Mouse (Mus musculus) layer of hippocampus, adult 9-10 months (tissue): ENCODE measurements around the gene Cdkn1b.
A peak's percentile ranks its signal among the peaks of the same experiment; 100 is the strongest.

Experiments
- DNase-seq: peaks from one replicate; pipeline ENCODE4 v3.0.0; 2022; ENCODE audit warnings: low spot score

Gene Cdkn1b

DNA sequence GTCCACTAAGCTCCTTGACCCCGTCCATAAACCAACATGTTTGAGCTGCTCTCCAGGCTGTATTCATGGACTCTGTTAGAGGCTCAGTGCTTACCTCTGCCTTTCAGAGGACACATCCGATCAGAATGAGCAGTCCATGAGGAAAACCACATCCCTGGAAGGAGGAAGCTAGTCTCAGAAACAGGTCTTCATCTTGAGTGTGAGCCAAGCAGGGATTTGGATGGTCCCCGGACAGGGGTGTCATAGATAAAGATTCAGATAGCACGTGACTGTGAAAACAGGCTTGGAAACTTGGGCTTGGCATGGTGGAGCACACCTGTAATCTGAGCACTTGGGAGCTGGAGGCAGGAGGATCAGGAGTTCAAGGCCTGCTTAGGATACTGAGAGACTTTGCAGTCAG lies 9.7 kb downstream of the Cdkn1b start:
- DNase-seq: no peak

DNA sequence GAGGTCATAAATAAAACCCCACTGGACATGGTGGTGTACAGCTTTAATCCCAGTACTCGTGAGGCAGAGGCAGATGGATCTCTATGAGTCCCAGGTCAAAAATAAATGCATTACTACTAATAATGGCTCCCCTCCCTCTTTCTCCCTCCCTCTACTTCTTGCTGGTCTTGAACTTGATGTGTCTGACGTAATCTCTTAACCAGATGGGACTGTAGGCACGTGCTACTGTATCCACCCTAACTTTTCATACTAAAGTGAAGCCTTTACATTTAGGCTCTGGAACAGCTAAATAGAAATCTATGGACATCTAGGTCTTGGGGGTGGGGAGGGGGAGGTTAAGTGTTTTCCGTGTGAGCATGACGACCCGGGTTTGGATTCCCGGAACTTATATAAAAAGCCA lies 10.2 kb downstream of the Cdkn1b start:
- DNase-seq: no peak

GRCm38 (mm10) chr6:134931146-134931545 lies 10.9 kb downstream of the Cdkn1b start:
- no peak for DNase-seq

GRCm38 (mm10) chr6:134932486-134933206 lies 12.4 kb downstream of the Cdkn1b start:
- no peak for DNase-seq

GRCm38 (mm10) chr6:134933207-134933558 lies 13.0 kb downstream of the Cdkn1b start:
- no peak for DNase-seq

DNA sequence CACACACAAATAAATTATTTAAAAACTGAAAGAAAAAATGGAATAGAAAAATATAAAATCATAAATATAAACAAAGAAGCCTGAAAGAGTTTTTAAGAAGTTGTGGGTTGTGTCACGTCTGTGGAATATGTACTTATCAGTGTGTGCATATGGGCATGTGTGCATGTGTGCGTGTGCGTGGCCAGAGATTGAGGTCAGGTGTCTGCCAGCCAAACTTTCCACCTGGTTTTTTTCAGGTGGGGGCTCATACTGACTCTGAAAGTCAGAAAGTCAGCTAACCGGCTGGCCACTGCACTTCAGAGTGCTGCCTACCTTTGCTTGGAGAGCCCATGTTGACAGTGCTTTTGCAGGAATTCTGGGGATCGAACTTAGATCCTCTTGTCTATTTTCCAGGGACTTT lies 14.1 kb downstream of the Cdkn1b start:
- no peak for DNase-seq

DNA sequence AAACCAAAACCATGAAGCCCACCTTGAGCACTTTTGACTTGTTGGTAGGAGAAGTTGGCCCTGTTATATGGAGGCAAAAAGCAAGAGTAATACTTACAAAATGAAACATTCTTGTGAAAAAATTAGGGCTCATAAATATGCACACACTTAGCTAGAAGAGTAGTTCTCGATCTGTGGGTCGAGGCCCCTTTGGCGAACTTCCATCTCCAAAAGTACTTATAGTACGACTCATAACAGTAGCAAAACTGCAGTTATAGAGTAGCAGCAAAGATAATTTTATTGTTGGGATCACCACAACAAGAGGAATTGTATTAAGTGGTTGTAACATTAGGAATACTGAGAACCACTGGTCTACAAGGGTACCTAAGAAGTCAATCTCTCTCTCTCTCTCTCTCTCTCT lies 19.6 kb downstream of the Cdkn1b start:
- DNase-seq: no peak

DNA sequence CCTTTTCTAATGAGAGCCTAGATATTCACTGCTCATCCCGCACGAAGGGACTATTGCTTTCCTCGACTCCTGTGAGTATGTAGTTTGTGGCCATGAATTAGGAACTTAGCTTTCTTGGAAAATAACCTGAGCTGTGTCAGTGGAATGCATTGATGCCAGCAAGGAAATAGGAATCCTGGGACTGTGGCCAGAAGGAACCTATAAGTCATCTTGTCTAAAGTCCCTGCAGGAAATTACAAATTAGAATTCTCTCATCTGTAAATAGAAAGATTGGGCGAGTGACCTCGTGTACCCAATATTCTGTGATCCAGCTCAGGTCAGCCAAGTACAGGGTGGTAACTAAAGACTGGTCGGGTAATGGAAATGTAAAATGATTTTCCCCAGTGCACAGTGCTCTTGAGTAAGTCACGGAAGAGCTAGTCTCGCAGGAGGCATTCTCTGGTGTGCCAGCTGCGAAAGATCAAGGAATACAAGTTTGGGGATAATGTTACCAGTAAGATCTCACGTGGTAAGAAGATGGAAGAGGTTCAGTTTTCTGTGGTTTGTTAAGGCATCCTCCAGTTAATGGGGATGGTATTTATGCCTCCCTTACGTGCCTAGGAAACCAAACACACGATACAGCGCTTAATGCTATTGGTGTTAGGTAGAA lies 23.7 kb downstream of the Cdkn1b start:
- DNase-seq: no peak

DNA sequence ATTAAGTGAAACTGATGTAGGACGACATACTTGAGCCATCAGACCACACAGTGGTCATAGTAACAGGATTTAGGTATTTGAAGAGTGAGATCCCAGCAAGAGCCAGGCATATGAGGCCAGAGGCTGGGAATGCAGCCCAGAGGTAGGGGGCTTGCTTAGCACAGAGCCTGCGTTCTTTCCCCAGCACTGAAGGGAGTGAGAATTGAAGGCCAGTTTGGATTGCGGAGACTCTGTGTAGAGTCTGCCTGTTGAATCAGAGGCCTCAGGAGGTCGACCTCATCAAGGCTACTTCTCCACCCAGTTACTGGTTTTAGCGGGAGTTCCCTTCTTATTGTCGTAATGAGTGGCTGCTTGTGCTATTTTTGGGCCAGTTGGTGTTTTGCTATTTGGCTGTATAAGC lies 25.9 kb downstream of the Cdkn1b start:
- DNase-seq: no peak

DNA sequence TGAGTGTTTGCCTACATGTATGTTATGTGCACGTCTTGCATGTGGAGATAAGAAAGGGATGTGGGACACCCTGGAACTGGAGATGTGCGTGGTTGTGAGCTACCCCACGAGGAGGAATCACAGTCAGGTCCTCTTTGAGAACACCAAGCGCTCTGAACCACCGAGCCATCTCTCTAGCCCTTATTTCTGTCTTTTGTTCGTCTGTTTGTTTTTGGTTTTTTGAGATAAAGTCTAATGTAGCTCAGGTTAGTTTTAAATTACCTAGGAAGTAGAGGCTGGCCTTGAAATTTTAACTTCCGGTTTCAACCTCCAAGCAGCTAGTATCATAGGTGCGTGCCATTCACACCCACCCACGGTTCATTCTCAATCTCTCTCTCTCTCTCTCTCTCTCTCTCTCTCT lies 26.7 kb downstream of the Cdkn1b start:
- DNase-seq: no peak

DNA sequence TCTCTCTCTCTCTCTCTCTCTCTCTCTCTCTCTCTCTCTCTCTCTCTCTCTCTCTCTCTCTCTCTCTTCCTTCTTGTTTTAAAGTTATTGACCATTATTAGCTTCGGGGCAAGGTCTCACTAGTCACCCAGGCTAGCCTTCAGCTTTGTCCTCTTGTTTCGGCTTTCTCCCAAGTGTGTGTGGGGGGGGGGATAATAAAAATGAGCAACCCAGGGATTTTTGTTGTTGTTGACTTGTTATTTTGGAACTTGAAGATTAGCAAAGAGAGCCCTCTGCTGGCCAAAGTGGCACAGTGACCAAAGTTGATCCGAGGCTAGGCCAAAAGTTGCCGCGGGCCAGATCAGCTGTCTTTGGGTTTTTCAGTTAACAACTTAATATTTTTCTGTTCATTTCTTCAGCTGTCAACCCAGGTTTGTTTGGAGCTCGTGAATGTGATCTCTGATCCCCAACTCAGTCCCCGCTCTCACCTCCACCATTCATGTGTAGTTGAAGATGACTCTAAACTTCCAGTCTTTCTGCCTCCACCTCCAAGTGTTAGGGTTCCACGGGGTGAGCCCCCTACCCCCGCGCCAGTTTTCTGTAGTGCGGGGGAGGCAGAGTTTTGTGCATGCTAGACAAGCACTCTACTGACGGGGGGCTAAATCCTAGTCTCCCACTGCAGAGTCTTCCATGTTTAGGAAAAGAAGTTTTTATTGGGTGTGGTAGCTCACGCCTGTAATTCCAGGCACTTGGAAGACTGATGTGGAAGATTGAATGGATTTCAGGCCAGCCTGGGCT lies 27.3 kb downstream of the Cdkn1b start:
- DNase-seq: peak; percentile 56

DNA sequence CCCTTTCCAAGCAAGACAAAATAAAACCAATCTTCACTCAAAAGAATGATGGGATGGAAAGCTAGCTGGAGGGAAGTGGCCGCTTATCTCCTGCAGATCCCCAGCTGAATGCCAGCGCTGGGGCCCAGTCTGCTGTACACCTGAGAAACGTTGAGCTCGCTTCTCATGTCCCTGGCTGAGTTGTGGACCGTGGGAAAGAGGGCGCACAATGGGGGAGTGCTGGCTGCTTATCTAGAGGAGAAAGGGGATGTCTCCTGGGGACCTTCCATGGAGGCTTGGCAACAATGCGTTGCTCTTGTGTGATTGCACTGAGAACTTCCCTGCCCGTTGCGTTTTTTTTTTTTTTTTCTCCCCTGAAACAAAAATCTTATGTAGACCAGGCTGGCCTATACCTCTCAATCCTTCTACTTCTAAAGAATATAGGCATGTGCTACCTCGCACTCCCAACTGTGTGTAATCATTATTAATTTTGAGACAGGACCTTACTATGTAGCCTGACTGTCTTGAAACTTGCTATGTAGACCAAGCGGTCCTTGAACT lies 28.4 kb downstream of the Cdkn1b start:
- no peak for DNase-seq

- DNase-seq: no peak
Observed at GRCm38 (mm10) chr6:134949241-134949640, 29.0 kb downstream of the Cdkn1b start.

DNA sequence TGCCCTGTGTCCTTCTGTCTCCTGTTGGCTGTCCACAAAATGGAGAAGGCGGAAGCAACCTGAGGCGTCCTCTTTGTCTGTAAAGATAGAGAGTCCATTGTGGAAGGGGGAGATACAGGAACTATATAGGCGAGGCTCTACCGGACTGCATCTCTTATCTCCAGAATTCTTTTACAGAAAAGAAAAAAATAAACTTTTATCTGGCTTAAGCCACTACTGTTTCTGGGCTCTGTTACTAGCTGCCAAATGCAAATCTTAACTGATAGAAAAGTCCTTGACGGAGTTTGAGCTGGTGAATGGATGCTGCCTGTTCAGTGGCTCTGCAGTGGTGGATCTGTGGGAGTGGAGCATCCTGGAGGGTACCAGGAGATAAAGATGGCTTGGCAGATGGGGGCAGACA lies 31.2 kb downstream of the Cdkn1b start:
- no peak for DNase-seq

GRCm38 (mm10) chr6:134953976-134954375 lies 33.8 kb downstream of the Cdkn1b start:
- DNase-seq: no peak

DNA sequence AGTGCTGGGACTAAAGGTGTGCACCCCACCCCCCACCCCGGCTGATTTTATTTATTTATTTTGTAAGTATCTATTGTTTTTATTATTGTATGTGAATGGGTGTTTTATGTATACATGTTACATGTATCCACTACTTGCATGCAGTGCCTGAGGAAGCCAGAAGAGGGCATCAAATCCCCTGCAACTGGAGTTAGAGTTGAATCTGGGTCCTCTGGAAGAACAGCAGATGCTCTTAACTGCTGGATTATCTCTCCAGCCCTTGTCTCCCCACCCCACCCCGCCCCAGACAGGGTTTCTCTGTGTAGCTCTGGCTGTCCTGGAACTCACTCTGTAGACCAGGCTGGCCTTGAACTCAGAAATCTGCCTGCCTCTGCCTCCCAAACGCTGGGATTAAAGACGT lies 36.2 kb downstream of the Cdkn1b start:
- no peak for DNase-seq

GRCm38 (mm10) chr6:134961286-134961685 lies 41.1 kb downstream of the Cdkn1b start:
- DNase-seq: no peak

- DNase-seq: no peak
Observed at GRCm38 (mm10) chr6:134961858-134962517, 41.8 kb downstream of the Cdkn1b start.

DNA sequence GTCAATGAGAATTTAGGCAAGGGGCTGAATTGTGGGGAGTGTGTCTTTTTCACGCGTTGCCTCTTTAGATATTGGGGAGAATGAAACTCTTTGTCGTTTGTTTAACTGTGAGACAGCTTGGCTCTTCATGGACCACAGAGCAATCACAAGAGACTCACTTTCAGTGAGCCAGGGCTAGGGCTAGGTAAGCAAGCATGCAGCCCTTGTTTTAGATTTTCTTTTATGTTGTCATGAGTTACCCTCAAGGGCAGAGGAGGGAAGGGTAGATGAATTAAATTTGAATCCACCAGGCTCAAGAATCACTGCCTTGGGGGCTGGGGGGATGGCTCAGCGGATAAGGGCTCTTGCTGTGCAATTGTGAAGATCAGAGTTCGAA lies 42.3 kb downstream of the Cdkn1b start:
- DNase-seq: no peak

DNA sequence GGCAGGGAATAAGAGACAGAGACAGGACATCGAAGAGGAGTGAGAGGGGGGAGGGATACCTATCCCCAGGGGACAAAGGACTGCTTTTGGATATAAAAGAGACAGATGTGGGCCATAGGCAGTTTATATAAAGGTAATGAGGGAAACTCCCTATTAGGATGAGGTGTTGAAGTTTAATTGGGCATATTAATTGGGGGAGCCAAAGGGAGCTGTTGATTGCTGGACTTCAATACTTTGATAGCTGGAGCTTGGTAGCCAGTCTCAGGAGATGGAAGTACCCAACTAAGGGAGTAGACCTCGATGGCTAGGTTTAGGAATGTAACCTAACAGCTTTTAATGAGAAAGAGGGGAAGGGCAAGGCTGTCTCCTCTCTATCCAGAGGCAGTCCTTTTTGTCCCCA lies 43.7 kb downstream of the Cdkn1b start:
- DNase-seq: no peak

DNA sequence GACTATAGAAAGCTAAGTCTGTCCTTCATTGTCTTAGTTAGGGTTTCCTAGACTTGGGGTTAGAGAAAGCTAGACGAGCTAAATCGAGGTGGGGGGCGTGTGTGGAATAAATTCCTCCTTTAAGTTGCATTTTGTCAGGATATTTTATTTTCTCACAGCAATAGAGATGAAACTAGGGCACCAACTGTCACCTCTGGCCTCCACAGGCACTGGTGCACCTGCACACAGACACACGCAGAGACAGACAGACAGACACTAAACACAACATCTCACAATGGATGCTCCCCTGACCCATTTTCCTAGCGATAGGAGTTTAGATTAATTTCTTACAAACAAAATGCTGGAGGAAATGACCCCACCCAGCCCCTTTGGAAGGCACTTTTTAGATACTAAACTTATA lies 46.5 kb downstream of the Cdkn1b start:
- no peak for DNase-seq

GRCm38 (mm10) chr6:134968326-134968725 lies 48.1 kb downstream of the Cdkn1b start:
- DNase-seq: no peak

DNA sequence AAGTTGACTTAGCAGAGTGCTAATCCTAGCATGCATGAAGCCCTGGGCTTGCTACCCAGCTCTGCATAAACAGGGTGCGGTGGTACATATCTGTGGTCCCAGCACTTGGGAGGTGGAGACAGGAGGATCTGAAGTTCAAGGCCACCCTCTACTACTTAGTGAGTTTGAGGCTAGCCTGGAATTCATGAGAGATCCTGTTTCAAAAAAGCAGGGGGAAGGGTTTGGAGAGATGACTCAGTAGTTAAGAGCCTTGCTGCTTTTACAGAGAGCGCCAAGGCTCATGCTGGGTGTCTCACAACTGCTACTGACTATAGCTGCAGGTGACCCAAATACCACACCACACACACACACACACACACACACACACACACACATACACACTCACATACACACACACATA lies 49.3 kb downstream of the Cdkn1b start:
- no peak for DNase-seq
